Mouse (Mus musculus): ENCODE measurements around the gene Stab1. TPM values are rescaled to one million over a fixed set of nuclear protein-coding genes. Genes with fewer than 3 reads are reported as not detected.

Gene Stab1
- polyA plus RNA-seq (2015; fragmentation: Nextera tagmentation; extraction: Ambion mirVana), result 13.5 and 17.5 TPM in 2 replicates

GRCm38 (mm10) chr14:31168425-31168824 is at the start of gene Stab1:
TSS of gene Stab1 (minus strand) at chr14:31168641.
- Histone ChIP-seq H3K4me2 (ENCODE audit: low read length) (no peak within 1 kb of the TSS), H3K4me3 (ENCODE audit: low read length) (no peak within 1 kb of the TSS), H3K9ac (ENCODE audit: low read depth, low read length) (0 out of 2 replicates have a peak within 1 kb of the TSS, but pooled peaks have one; percentile 13), H3K27me3 (replicated peaks; ENCODE audit: control insufficient read depth, insufficient read depth, low read length) (no peaks in the 10 kb centered on the region), H3K36me3 (ENCODE audit: control insufficient read depth, insufficient read depth, low read length) (peaks cover 28% of the 10 kb centered on the region), H3K4me1 (ENCODE audit: control insufficient read depth, insufficient read depth, low read depth, low read length) (peaks cover 5% of the 10 kb centered on the region), H3K9me3 (ENCODE audit: control insufficient read depth, low read length) (no peaks in the 10 kb centered on the region), H3K27ac (ENCODE audit: low read depth, low read length) (peak within 1 kb of the TSS; percentile 20; the same call in 1 of the 2 replicates)
- ATAC-seq, result no peak
- 56% methylated on average over 10 of the region's 10 CpGs for WGBS

- Histone ChIP-seq H3K36me3 (ENCODE audit: control insufficient read depth, insufficient read depth, low read length) (no peaks in the 10 kb centered on the region), H3K4me3 (ENCODE audit: low read length) (no peak within 1 kb of the TSS), H3K4me2 (ENCODE audit: low read length) (0 out of 2 replicates have a peak within 1 kb of the TSS, but pooled peaks have one; percentile 22), H3K9me3 (ENCODE audit: control insufficient read depth, low read length) (no peaks in the 10 kb centered on the region), H3K4me1 (ENCODE audit: control insufficient read depth, insufficient read depth, low read depth, low read length) (peaks cover 12% of the 10 kb centered on the region; the same call in 1 of the 2 replicates), H3K27me3 (replicated peaks; ENCODE audit: control insufficient read depth, insufficient read depth, low read length) (no peaks in the 10 kb centered on the region), H3K9ac (ENCODE audit: low read depth, low read length) (peak within 1 kb of the TSS; percentile 26; the same call in 1 of the 2 replicates), H3K27ac (ENCODE audit: low read depth, low read length) (no peak within 1 kb of the TSS)
- WGBS, result 9% methylated on average over 11 of the region's 11 CpGs
- ATAC-seq, result peak; percentile 64
These were observed 49.2 kb upstream of the Stab1 start, which contains the start of gene Sema3g for GRCm38 (mm10) chr14:31217666-31218065. TSS of gene Sema3g (plus strand) at chr14:31217860.

GRCm38 (mm10) chr14:31216846-31217245 is 48.4 kb upstream of the Stab1 start, which contains the start of gene Nisch:
TSS of gene Nisch (minus strand) at chr14:31216946.
- 57% methylated on average over 2 of the region's 2 CpGs for WGBS

GRCm38 (mm10) chr14:31215157-31216002 is 46.9 kb upstream of the Stab1 start:
- peak; percentile 68 for ATAC-seq
- H3K4me2 ChIP-seq (ENCODE audit: low read length), result 0 out of 2 replicates have a peak overlapping the region, but pooled peaks have one; percentile 7
- H3K4me3 ChIP-seq (ENCODE audit: low read length), result no peak overlapping the region
- WGBS, result 31% methylated on average over 15 of the region's 15 CpGs
- no peaks in the 10 kb centered on the region for H3K27me3 ChIP-seq (replicated peaks; ENCODE audit: control insufficient read depth, insufficient read depth, low read length)
- H3K27ac ChIP-seq (ENCODE audit: low read depth, low read length), result peak overlapping the region; percentile 44; the same call in 1 of the 2 replicates
- no peaks in the 10 kb centered on the region for H3K9me3 ChIP-seq (ENCODE audit: control insufficient read depth, low read length)
- no peaks in the 10 kb centered on the region for H3K36me3 ChIP-seq (ENCODE audit: control insufficient read depth, insufficient read depth, low read length)
- H3K9ac ChIP-seq (ENCODE audit: low read depth, low read length), result peak overlapping the region; percentile 41
- peaks cover 12% of the 10 kb centered on the region; the same call in 1 of the 2 replicates for H3K4me1 ChIP-seq (ENCODE audit: control insufficient read depth, insufficient read depth, low read depth, low read length)

More at GRCm38 (mm10) chr14:31216846-31217245, 48.4 kb upstream of the Stab1 start, which contains the start of gene Nisch:
- H3K9ac ChIP-seq (ENCODE audit: low read depth, low read length), result peak within 1 kb of the TSS; percentile 41
- H3K4me3 ChIP-seq (ENCODE audit: low read length), result no peak within 1 kb of the TSS
- no peaks in the 10 kb centered on the region for H3K36me3 ChIP-seq (ENCODE audit: control insufficient read depth, insufficient read depth, low read length)
- H3K27ac ChIP-seq (ENCODE audit: low read depth, low read length), result peak within 1 kb of the TSS; percentile 44; the same call in 1 of the 2 replicates
- H3K27me3 ChIP-seq (replicated peaks; ENCODE audit: control insufficient read depth, insufficient read depth, low read length), result no peaks in the 10 kb centered on the region
- H3K4me2 ChIP-seq (ENCODE audit: low read length), result 0 out of 2 replicates have a peak within 1 kb of the TSS, but pooled peaks have one; percentile 22
- ATAC-seq, result no peak
- no peaks in the 10 kb centered on the region for H3K9me3 ChIP-seq (ENCODE audit: control insufficient read depth, low read length)
- H3K4me1 ChIP-seq (ENCODE audit: control insufficient read depth, insufficient read depth, low read depth, low read length), result peaks cover 12% of the 10 kb centered on the region; the same call in 1 of the 2 replicates

- Histone ChIP-seq H3K4me2 (ENCODE audit: low read length) (no peak overlapping the region), H3K27ac (ENCODE audit: low read depth, low read length) (no peak overlapping the region), H3K9ac (ENCODE audit: low read depth, low read length) (no peak overlapping the region), H3K27me3 (replicated peaks; ENCODE audit: control insufficient read depth, insufficient read depth, low read length) (no peaks in the 10 kb centered on the region), H3K4me3 (ENCODE audit: low read length) (no peak overlapping the region), H3K4me1 (ENCODE audit: control insufficient read depth, insufficient read depth, low read depth, low read length) (peaks cover 12% of the 10 kb centered on the region; the same call in 1 of the 2 replicates), H3K36me3 (ENCODE audit: control insufficient read depth, insufficient read depth, low read length) (no peaks in the 10 kb centered on the region), H3K9me3 (ENCODE audit: control insufficient read depth, low read length) (no peaks in the 10 kb centered on the region)
- 88% methylated on average over 3 of the region's 3 CpGs for WGBS
- ATAC-seq, result no peak
These were observed 46.2 kb upstream of the Stab1 start for GRCm38 (mm10) chr14:31214684-31215083.

GRCm38 (mm10) chr14:31213868-31214267 is 45.4 kb upstream of the Stab1 start:
- Histone ChIP-seq H3K4me3 (ENCODE audit: low read length) (no peak overlapping the region), H3K9ac (ENCODE audit: low read depth, low read length) (no peak overlapping the region), H3K4me1 (ENCODE audit: control insufficient read depth, insufficient read depth, low read depth, low read length) (peaks cover 12% of the 10 kb centered on the region; the same call in 1 of the 2 replicates), H3K27ac (ENCODE audit: low read depth, low read length) (no peak overlapping the region), H3K36me3 (ENCODE audit: control insufficient read depth, insufficient read depth, low read length) (no peaks in the 10 kb centered on the region), H3K4me2 (ENCODE audit: low read length) (no peak overlapping the region), H3K27me3 (replicated peaks; ENCODE audit: control insufficient read depth, insufficient read depth, low read length) (no peaks in the 10 kb centered on the region), H3K9me3 (ENCODE audit: control insufficient read depth, low read length) (no peaks in the 10 kb centered on the region)
- 73% methylated on average over 8 of the region's 8 CpGs for WGBS
- ATAC-seq, result no peak

- peaks cover 8% of the 10 kb centered on the region; the same call in 1 of the 2 replicates for H3K4me1 ChIP-seq (ENCODE audit: control insufficient read depth, insufficient read depth, low read depth, low read length)
- H3K36me3 ChIP-seq (ENCODE audit: control insufficient read depth, insufficient read depth, low read length), result no peaks in the 10 kb centered on the region
- no peak overlapping the region for H3K9ac ChIP-seq (ENCODE audit: low read depth, low read length)
- H3K27ac ChIP-seq (ENCODE audit: low read depth, low read length), result no peak overlapping the region
- H3K4me3 ChIP-seq (ENCODE audit: low read length), result no peak overlapping the region
- no peak overlapping the region for H3K4me2 ChIP-seq (ENCODE audit: low read length)
- H3K9me3 ChIP-seq (ENCODE audit: control insufficient read depth, low read length), result no peaks in the 10 kb centered on the region
- H3K27me3 ChIP-seq (replicated peaks; ENCODE audit: control insufficient read depth, insufficient read depth, low read length), result no peaks in the 10 kb centered on the region
- 92% methylated on average over 3 of the region's 3 CpGs for WGBS
- ATAC-seq, result no peak
These were observed 44.1 kb upstream of the Stab1 start for GRCm38 (mm10) chr14:31212499-31212898.

- Histone ChIP-seq H3K27me3 (replicated peaks; ENCODE audit: control insufficient read depth, insufficient read depth, low read length) (no peaks in the 10 kb centered on the region), H3K4me2 (ENCODE audit: low read length) (no peak overlapping the region), H3K4me3 (ENCODE audit: low read length) (no peak overlapping the region), H3K27ac (ENCODE audit: low read depth, low read length) (no peak overlapping the region), H3K36me3 (ENCODE audit: control insufficient read depth, insufficient read depth, low read length) (no peaks in the 10 kb centered on the region), H3K9ac (ENCODE audit: low read depth, low read length) (no peak overlapping the region), H3K9me3 (ENCODE audit: control insufficient read depth, low read length) (no peaks in the 10 kb centered on the region), H3K4me1 (ENCODE audit: control insufficient read depth, insufficient read depth, low read depth, low read length) (peaks cover 13% of the 10 kb centered on the region)
- WGBS, result 89% methylated on average over 6 of the region's 6 CpGs
- ATAC-seq, result no peak
These were observed 43.4 kb upstream of the Stab1 start for GRCm38 (mm10) chr14:31211854-31212253.

- Histone ChIP-seq H3K9ac (ENCODE audit: low read depth, low read length) (no peak overlapping the region), H3K27ac (ENCODE audit: low read depth, low read length) (no peak overlapping the region), H3K9me3 (ENCODE audit: control insufficient read depth, low read length) (no peaks in the 10 kb centered on the region), H3K36me3 (ENCODE audit: control insufficient read depth, insufficient read depth, low read length) (no peaks in the 10 kb centered on the region), H3K4me1 (ENCODE audit: control insufficient read depth, insufficient read depth, low read depth, low read length) (peaks cover 20% of the 10 kb centered on the region), H3K4me3 (ENCODE audit: low read length) (no peak overlapping the region), H3K4me2 (ENCODE audit: low read length) (no peak overlapping the region), H3K27me3 (replicated peaks; ENCODE audit: control insufficient read depth, insufficient read depth, low read length) (no peaks in the 10 kb centered on the region)
- no peak for ATAC-seq
- 88% methylated on average over 4 of the region's 4 CpGs for WGBS
These were observed 40.7 kb upstream of the Stab1 start for GRCm38 (mm10) chr14:31209133-31209557.
